Mouse (Mus musculus) heart, embryonic 13.5 days (tissue): ENCODE data around the gene Cacna1c. TPM values are rescaled to one million over a fixed set of nuclear protein-coding genes. Genes with fewer than 3 reads are reported as not detected.

Experiments
- ATAC-seq: fragments of 200-750 bp; cut with Nextera tagmentation; 2 replicates; pipeline ENCODE4 v1.8.0; 2017; ENCODE audit warnings: moderate TSS enrichment; ENCODE audit not compliant: insufficient number of reproducible peaks, low FRiP score, low TSS enrichment; ENCODE audit errors: extremely low read depth
- H3K27ac ChIP-seq: fragments of 300-500 bp; sonication (generic); replicated peaks from 2 replicates; pipeline ENCODE4 v1.5.1; 2015; ENCODE audit warnings: moderate library complexity, mild to moderate bottlenecking, inconsistent platforms
- H3K27me3 ChIP-seq: fragments of 300-500 bp; sonication (generic); replicated peaks from 2 replicates; pipeline ENCODE4 v1.6.1; 2015; ENCODE audit warnings: mild to moderate bottlenecking, inconsistent platforms
- H3K36me3 ChIP-seq: fragments of 300-500 bp; sonication (generic); 2 replicates; pipeline ENCODE4 v1.6.1; 2015; ENCODE audit warnings: mild to moderate bottlenecking, inconsistent platforms
- H3K4me1 ChIP-seq: fragments of 300-500 bp; sonication (generic); 2 replicates; pipeline ENCODE4 v1.6.1; 2015; ENCODE audit warnings: inconsistent platforms
- H3K4me2 ChIP-seq: fragments of 300-500 bp; sonication (generic); 2 replicates; pipeline ENCODE4 v1.6.1; 2015; ENCODE audit warnings: inconsistent platforms, mild to moderate bottlenecking, moderate library complexity
- H3K4me3 ChIP-seq: fragments of 300-500 bp; sonication (generic); 2 replicates; pipeline ENCODE4 v1.5.1; 2015; ENCODE audit warnings: moderate library complexity, mild to moderate bottlenecking, inconsistent platforms
- H3K9ac ChIP-seq: fragments of 300-500 bp; sonication (generic); 2 replicates; pipeline ENCODE4 v1.6.1; 2015; ENCODE audit warnings: inconsistent platforms, mild to moderate bottlenecking, moderate library complexity
- H3K9me3 ChIP-seq: fragments of 300-500 bp; sonication (generic); 2 replicates; pipeline ENCODE4 v1.6.1; 2016; ENCODE audit warnings: inconsistent platforms
- WGBS: fragments of 180-500 bp; shearing (Covaris S2); methylation state at CpG from one replicate; pipeline ENCODE4 v1.1.7; 2015; ENCODE audit warnings: mixed read lengths; 5-methylcytosine and 5-hydroxymethylcytosine counted together
- polyA plus RNA-seq: library from polyadenylated mRNA; unstranded; fragments of >200 nt; fragmentation: Nextera tagmentation; extraction: Ambion mirVana; gene quantifications from 2 replicates; pipeline ENCODE4 v1.2.1, GENCODE M21; 2015

Cacna1c gene
- polyA plus RNA-seq, 1 experiment from 2014 or later: 41.8 TPM

DNA sequence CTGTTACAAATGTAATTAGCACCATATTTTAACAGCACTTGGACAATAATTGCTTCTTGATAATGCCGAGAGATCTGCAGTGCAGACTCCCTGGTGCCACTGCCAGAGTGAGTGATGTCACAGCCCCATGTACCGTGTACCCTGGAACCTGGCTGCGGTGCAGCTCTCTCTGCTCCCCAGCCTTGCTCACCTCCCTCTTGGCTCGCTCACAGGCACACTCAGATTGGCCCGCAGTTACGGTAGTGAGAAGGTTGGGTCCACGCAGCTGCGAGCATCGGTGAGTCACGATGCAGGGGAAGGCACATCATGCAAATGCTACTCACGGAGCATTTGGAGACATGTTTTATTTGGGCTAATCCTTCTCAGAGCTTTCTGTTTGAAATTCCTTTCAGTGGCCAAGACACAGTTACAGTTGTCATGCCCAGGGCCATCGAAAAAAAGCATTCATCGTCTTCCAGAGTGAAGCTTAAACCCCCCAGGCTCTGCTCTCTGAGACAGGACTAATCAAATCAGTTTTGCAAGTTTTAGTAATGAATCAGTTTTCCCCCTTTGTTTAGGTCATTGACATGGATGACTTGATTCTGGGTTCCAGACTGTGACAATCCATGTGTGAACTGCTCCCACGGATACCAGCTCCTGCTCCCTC is 484.4 kb downstream of the Cacna1c start:
- H3K4me2 ChIP-seq: no peak overlapping the region
- no peak overlapping the region for H3K27ac ChIP-seq
- H3K4me1 ChIP-seq: peaks cover 12% of the 10 kb centered on the region
- no peak for ATAC-seq
- H3K4me3 ChIP-seq: no peak overlapping the region
- no peaks in the 10 kb centered on the region for H3K9me3 ChIP-seq
- no peaks in the 10 kb centered on the region for H3K27me3 ChIP-seq
- 85% methylated on average over 14 of the region's 14 CpGs for WGBS
- H3K9ac ChIP-seq: no peak overlapping the region
- peaks cover 82% of the 10 kb centered on the region for H3K36me3 ChIP-seq

- no peak overlapping the region for H3K9ac ChIP-seq
- peaks cover 77% of the 10 kb centered on the region for H3K36me3 ChIP-seq
- ATAC-seq: no peak
- 69% methylated on average over 4 of the region's 4 CpGs for WGBS
- no peaks in the 10 kb centered on the region for H3K27me3 ChIP-seq
- H3K4me2 ChIP-seq: no peak overlapping the region
- H3K4me3 ChIP-seq: no peak overlapping the region
- H3K4me1 ChIP-seq: peaks cover 22% of the 10 kb centered on the region
- no peak overlapping the region for H3K27ac ChIP-seq
- no peaks in the 10 kb centered on the region for H3K9me3 ChIP-seq
Observed at GRCm38 (mm10) chr6:118707066-118707465, 489.2 kb downstream of the Cacna1c start.

DNA sequence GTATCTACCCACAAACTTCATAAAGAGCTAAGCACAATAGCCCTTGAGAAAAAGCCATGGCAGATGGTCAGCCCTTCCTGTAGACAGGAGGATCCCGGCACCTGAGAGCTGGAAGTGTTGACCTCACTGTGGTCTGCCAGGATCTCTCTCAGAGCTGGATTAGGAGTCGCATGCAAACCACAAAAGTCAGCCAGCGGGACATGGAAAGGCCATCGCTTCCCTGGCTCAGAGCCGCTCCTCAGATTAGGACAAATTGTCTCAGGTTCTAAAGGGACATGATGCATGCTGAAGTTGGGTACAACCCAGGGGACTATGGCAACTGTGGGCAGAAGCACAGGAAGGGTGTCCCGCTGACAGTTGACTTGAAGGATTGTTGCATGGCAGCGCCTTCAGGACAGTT is 490.4 kb downstream of the Cacna1c start:
- Histone ChIP-seq H3K4me2 (no peak overlapping the region), H3K27me3 (no peaks in the 10 kb centered on the region), H3K4me3 (no peak overlapping the region), H3K4me1 (peaks cover 22% of the 10 kb centered on the region), H3K9me3 (no peaks in the 10 kb centered on the region), H3K27ac (no peak overlapping the region), H3K36me3 (peaks cover 74% of the 10 kb centered on the region), H3K9ac (no peak overlapping the region)
- no peak for ATAC-seq
- WGBS: 89% methylated on average over 7 of the region's 7 CpGs

DNA sequence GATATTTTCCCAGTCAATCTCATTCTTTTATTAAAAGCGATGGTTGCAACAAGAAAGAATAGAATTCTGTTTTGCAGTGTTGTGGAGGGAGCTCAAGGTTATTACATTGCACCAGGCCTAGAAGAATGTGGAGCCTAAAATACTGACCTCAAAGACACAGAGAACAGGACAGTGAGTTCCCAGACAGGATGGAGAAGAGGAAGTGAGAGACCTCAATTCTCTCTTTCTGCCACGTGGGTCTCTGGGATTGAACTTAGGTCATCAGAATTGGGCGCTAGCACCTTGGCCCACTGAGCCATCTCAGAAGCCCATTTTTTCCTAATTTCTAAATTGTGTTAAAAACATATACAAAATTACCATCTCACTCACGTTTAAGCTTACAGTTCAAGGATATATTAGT is 501.6 kb downstream of the Cacna1c start:
- H3K27me3 ChIP-seq: no peaks in the 10 kb centered on the region
- no peak overlapping the region for H3K9ac ChIP-seq
- no peak overlapping the region for H3K4me2 ChIP-seq
- H3K36me3 ChIP-seq: peaks cover 67% of the 10 kb centered on the region
- WGBS: 79% methylated on average over 4 of the region's 4 CpGs
- peaks cover 22% of the 10 kb centered on the region for H3K4me1 ChIP-seq
- no peaks in the 10 kb centered on the region for H3K9me3 ChIP-seq
- no peak overlapping the region for H3K4me3 ChIP-seq
- ATAC-seq: no peak
- H3K27ac ChIP-seq: no peak overlapping the region

DNA sequence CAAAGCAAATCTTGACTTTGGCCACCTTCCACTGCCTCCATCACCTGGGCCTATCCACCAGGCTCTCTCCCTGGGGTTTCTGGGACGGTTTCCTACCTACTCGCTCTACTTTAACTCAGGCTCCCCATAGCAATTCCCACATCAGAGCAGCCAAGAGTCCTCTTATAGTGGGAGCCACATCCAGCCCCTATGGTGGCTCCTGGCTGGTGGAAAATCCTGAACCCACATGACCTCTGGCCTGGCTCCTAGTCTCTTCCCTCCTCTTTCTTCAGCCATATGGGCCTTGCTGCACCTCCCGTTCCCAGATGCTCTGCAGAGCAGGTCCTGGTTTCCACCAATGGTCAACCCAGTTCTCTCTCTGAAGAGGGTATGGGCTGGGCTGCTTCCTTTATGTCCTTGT is 506.8 kb downstream of the Cacna1c start:
- H3K4me3 ChIP-seq: no peak overlapping the region
- peaks cover 50% of the 10 kb centered on the region for H3K36me3 ChIP-seq
- peaks cover 14% of the 10 kb centered on the region for H3K4me1 ChIP-seq
- H3K9me3 ChIP-seq: no peaks in the 10 kb centered on the region
- no peak for ATAC-seq
- 81% methylated on average over 3 of the region's 3 CpGs for WGBS
- no peak overlapping the region for H3K9ac ChIP-seq
- no peaks in the 10 kb centered on the region for H3K27me3 ChIP-seq
- H3K27ac ChIP-seq: no peak overlapping the region
- no peak overlapping the region for H3K4me2 ChIP-seq

- Histone ChIP-seq H3K36me3 (peaks cover 50% of the 10 kb centered on the region), H3K9ac (no peak overlapping the region), H3K4me2 (no peak overlapping the region), H3K4me1 (peaks cover 14% of the 10 kb centered on the region), H3K27ac (no peak overlapping the region), H3K4me3 (no peak overlapping the region), H3K9me3 (no peaks in the 10 kb centered on the region), H3K27me3 (no peaks in the 10 kb centered on the region)
- WGBS: 76% methylated on average over 5 of the region's 5 CpGs
- ATAC-seq: no peak
Observed at GRCm38 (mm10) chr6:118688856-118689255, 507.4 kb downstream of the Cacna1c start.

- Histone ChIP-seq H3K4me1 (no peaks in the 10 kb centered on the region), H3K4me3 (no peak overlapping the region), H3K27me3 (no peaks in the 10 kb centered on the region), H3K4me2 (no peak overlapping the region), H3K27ac (no peak overlapping the region), H3K36me3 (peaks cover 80% of the 10 kb centered on the region), H3K9ac (no peak overlapping the region), H3K9me3 (no peaks in the 10 kb centered on the region)
- ATAC-seq: no peak
- 71% methylated on average over 6 of the region's 6 CpGs for WGBS
Observed at GRCm38 (mm10) chr6:118680814-118681213, 515.4 kb downstream of the Cacna1c start.

GRCm38 (mm10) chr6:118678031-118678430 is 518.2 kb downstream of the Cacna1c start:
- Histone ChIP-seq H3K4me2 (no peak overlapping the region), H3K27me3 (no peaks in the 10 kb centered on the region), H3K4me3 (no peak overlapping the region), H3K9ac (no peak overlapping the region), H3K9me3 (no peaks in the 10 kb centered on the region), H3K4me1 (no peaks in the 10 kb centered on the region), H3K36me3 (peaks cover 83% of the 10 kb centered on the region), H3K27ac (no peak overlapping the region)
- no peak for ATAC-seq
- WGBS: 86% methylated on average over 10 of the region's 10 CpGs

DNA sequence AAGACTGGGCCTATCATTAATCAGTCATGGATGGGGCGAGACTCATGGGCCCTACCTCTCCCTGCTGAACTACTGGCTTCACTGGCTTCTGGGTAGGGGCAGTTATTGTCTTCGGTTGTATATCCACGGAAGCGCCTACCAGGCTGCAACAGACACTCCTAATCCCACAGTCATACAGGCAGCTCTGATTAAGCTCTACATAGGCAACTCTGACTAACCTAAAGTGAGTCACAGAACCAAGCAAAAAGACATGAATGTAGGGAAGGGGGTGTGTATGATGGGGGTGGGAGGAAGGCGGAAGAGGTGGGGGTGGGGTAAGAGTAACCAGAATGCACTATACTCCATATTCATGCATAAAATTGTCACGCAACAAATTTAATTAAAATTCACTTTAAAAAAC is 518.9 kb downstream of the Cacna1c start:
- WGBS: 88% methylated on average over 6 of the region's 6 CpGs
- peaks cover 81% of the 10 kb centered on the region for H3K36me3 ChIP-seq

DNA sequence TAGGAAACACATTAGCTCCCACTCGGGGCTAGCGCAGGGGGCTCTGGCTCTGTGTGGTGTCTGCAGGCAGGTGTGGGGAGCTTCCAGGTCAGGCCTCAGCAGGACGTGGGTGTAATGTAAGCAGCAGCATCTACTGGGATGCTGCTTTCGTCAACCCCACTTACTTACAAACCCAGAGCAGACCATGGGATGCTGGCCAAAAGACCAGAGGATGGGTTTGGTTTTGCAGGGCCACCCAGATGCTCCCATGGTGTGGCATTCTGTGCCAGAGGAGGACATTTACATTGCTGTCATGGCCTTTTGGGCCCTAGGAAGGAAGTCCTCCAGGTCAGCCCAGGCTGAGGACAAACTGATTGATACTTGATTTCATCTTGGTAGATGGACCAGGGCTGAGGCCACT is 521.4 kb downstream of the Cacna1c start:
- no peaks in the 10 kb centered on the region for H3K9me3 ChIP-seq
- ATAC-seq: no peak
- H3K4me1 ChIP-seq: no peaks in the 10 kb centered on the region
- no peak overlapping the region for H3K4me2 ChIP-seq
- WGBS: 81% methylated on average over 4 of the region's 4 CpGs
- H3K27me3 ChIP-seq: no peaks in the 10 kb centered on the region
- H3K27ac ChIP-seq: no peak overlapping the region
- peaks cover 85% of the 10 kb centered on the region for H3K36me3 ChIP-seq
- H3K9ac ChIP-seq: no peak overlapping the region
- H3K4me3 ChIP-seq: no peak overlapping the region

More for the DNA sequence above, 518.9 kb downstream of the Cacna1c start:
- Histone ChIP-seq H3K9me3 (no peaks in the 10 kb centered on the region), H3K4me2 (no peak overlapping the region), H3K4me3 (no peak overlapping the region), H3K4me1 (no peaks in the 10 kb centered on the region), H3K27ac (no peak overlapping the region), H3K9ac (no peak overlapping the region), H3K27me3 (no peaks in the 10 kb centered on the region)
- no peak for ATAC-seq

- Histone ChIP-seq H3K27me3 (no peaks in the 10 kb centered on the region), H3K4me3 (no peak overlapping the region), H3K9me3 (no peaks in the 10 kb centered on the region), H3K9ac (no peak overlapping the region), H3K4me2 (no peak overlapping the region), H3K36me3 (peaks cover 87% of the 10 kb centered on the region), H3K27ac (no peak overlapping the region), H3K4me1 (no peaks in the 10 kb centered on the region)
- no peak for ATAC-seq
- WGBS: 72% methylated on average over 12 of the region's 12 CpGs
Observed at GRCm38 (mm10) chr6:118673974-118674695, 522.1 kb downstream of the Cacna1c start.

DNA sequence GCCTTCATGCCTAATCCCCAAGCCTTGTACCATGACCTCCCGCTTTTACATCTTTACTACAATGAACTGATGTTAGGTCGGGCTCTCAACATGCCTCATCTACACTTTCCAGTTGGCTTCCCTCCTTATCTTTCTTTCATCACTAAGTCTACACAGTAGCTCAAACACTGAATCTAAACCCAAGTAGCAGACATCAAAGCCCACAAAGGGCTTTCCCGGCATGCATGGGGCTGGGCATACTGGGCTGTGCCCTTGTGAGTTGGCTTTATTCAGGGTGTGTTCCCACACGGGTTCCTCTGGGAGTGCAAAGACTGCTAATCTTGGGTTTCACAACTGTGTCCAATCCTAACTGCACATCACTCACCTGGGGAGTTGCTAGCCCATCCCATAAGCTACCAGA is 542.9 kb downstream of the Cacna1c start:
- Histone ChIP-seq H3K4me2 (no peak overlapping the region), H3K4me3 (no peak overlapping the region), H3K4me1 (no peaks in the 10 kb centered on the region), H3K27ac (no peak overlapping the region), H3K9ac (no peak overlapping the region), H3K9me3 (no peaks in the 10 kb centered on the region), H3K36me3 (peaks cover 96% of the 10 kb centered on the region), H3K27me3 (no peaks in the 10 kb centered on the region)
- ATAC-seq: no peak
- 80% methylated on average over 4 of the region's 4 CpGs for WGBS
